Mouse (Mus musculus): ENCODE measurements around the gene Bhlhe23. TPM values are rescaled to one million over a fixed set of nuclear protein-coding genes. Genes with fewer than 3 reads are reported as not detected.
A peak's percentile ranks its signal among the peaks of the same experiment; 100 is the strongest.

Bhlhe23 gene
- polyA plus RNA-seq, 1 experiment from 2014 or later = 0.73 TPM

- Histone ChIP-seq H3K36me3 (no peaks in the 10 kb centered on the region), H3K4me2 (no peak overlapping the region), H3K27me3 (no peaks in the 10 kb centered on the region), H3K27ac (replicated peaks) (no peak overlapping the region), H3K9ac (no peak overlapping the region), H3K4me1 (replicated peaks) (no peaks in the 10 kb centered on the region), H3K9me3 (no peaks in the 10 kb centered on the region), H3K4me3 (no peak overlapping the region)
- ATAC-seq (ENCODE audit: low FRiP score, low read depth) = no peak
- WGBS = 32% methylated on average over 3 of the region's 3 CpGs
Measured at GRCm38 (mm10) chr2:180740349-180740748, 36.4 kb downstream of the Bhlhe23 start.

GRCm38 (mm10) chr2:180737984-180738383, 38.7 kb downstream of the Bhlhe23 start:
- Histone ChIP-seq H3K9ac (no peak overlapping the region), H3K27me3 (no peaks in the 10 kb centered on the region), H3K27ac (replicated peaks) (no peak overlapping the region), H3K4me2 (no peak overlapping the region), H3K9me3 (no peaks in the 10 kb centered on the region), H3K4me1 (replicated peaks) (no peaks in the 10 kb centered on the region), H3K36me3 (no peaks in the 10 kb centered on the region), H3K4me3 (no peak overlapping the region)
- WGBS = 72% methylated on average over 2 of the region's 2 CpGs
- ATAC-seq (ENCODE audit: low FRiP score, low read depth) = no peak

DNA sequence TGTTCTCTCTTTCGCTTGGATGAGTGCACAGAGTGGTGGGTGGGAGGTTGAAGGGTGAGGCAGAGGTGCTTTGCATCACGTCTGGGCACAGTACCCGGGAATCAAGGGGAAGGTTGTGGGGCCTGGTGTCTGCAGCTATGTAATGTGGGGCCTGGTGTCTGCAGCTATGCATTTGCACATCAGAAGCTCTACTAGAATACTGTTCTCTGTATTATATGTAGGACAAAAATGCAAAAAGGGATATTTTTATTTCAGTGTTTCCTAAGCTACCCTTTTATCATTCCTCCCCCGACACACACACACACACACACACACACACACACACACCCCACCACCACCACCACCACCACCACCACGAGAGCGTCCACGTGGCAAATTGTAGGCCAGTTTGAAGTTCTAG, 41.5 kb downstream of the Bhlhe23 start:
- Histone ChIP-seq H3K27me3 (no peaks in the 10 kb centered on the region), H3K9ac (no peak overlapping the region), H3K9me3 (no peaks in the 10 kb centered on the region), H3K36me3 (no peaks in the 10 kb centered on the region), H3K4me3 (no peak overlapping the region), H3K4me1 (replicated peaks) (no peaks in the 10 kb centered on the region), H3K27ac (replicated peaks) (no peak overlapping the region), H3K4me2 (no peak overlapping the region)
- no peak for ATAC-seq (ENCODE audit: low FRiP score, low read depth)
- WGBS = 85% methylated on average over 7 of the region's 7 CpGs

GRCm38 (mm10) chr2:180731984-180732383, 44.7 kb downstream of the Bhlhe23 start:
- Histone ChIP-seq H3K9me3 (no peaks in the 10 kb centered on the region), H3K4me1 (replicated peaks) (no peaks in the 10 kb centered on the region), H3K4me3 (no peak overlapping the region), H3K27ac (replicated peaks) (no peak overlapping the region), H3K4me2 (no peak overlapping the region), H3K9ac (no peak overlapping the region), H3K27me3 (no peaks in the 10 kb centered on the region), H3K36me3 (no peaks in the 10 kb centered on the region)
- 77% methylated on average over 6 of the region's 6 CpGs for WGBS
- no peak for ATAC-seq (ENCODE audit: low FRiP score, low read depth)

GRCm38 (mm10) chr2:180731036-180731435, 45.7 kb downstream of the Bhlhe23 start:
- no peaks in the 10 kb centered on the region for H3K36me3 ChIP-seq
- no peak for ATAC-seq (ENCODE audit: low FRiP score, low read depth)
- 78% methylated on average over 3 of the region's 3 CpGs for WGBS

DNA sequence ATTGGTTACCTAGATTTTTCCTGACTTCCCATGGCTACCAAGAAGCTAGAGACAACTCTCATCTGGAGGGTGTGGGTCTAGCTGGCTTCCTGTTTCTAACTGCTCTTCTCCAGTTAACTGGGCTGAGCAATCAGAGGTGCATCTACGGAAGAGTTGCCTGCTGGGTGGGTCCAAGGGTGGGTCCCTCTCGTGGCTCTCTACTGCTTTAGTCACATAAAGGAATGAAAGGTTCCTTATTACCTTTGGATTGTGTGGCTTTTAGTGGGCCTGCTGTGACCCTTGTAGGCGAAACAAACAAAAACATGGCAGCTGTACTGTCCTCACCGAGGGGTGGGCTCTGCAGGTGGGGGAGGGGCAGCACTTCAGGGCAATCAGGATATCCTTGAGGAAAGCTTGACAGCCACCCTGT, 49.1 kb downstream of the Bhlhe23 start:
- peaks cover 14% of the 10 kb centered on the region for H3K36me3 ChIP-seq
- no peak overlapping the region for H3K4me3 ChIP-seq
- peaks cover 3% of the 10 kb centered on the region; the same call in 1 of the 2 replicates for H3K27me3 ChIP-seq
- no peak overlapping the region for H3K27ac ChIP-seq (replicated peaks)
- 63% methylated on average over 4 of the region's 4 CpGs for WGBS
- no peak overlapping the region for H3K4me2 ChIP-seq
- no peak overlapping the region for H3K9ac ChIP-seq
- ATAC-seq (ENCODE audit: low FRiP score, low read depth) = no peak
- H3K4me1 ChIP-seq (replicated peaks) = peaks cover 6% of the 10 kb centered on the region
- H3K9me3 ChIP-seq = no peaks in the 10 kb centered on the region

More at GRCm38 (mm10) chr2:180731036-180731435, 45.7 kb downstream of the Bhlhe23 start:
- Histone ChIP-seq H3K4me2 (no peak overlapping the region), H3K27ac (replicated peaks) (no peak overlapping the region), H3K4me3 (no peak overlapping the region), H3K4me1 (replicated peaks) (no peaks in the 10 kb centered on the region), H3K9me3 (no peaks in the 10 kb centered on the region), H3K27me3 (no peaks in the 10 kb centered on the region), H3K9ac (no peak overlapping the region)

DNA sequence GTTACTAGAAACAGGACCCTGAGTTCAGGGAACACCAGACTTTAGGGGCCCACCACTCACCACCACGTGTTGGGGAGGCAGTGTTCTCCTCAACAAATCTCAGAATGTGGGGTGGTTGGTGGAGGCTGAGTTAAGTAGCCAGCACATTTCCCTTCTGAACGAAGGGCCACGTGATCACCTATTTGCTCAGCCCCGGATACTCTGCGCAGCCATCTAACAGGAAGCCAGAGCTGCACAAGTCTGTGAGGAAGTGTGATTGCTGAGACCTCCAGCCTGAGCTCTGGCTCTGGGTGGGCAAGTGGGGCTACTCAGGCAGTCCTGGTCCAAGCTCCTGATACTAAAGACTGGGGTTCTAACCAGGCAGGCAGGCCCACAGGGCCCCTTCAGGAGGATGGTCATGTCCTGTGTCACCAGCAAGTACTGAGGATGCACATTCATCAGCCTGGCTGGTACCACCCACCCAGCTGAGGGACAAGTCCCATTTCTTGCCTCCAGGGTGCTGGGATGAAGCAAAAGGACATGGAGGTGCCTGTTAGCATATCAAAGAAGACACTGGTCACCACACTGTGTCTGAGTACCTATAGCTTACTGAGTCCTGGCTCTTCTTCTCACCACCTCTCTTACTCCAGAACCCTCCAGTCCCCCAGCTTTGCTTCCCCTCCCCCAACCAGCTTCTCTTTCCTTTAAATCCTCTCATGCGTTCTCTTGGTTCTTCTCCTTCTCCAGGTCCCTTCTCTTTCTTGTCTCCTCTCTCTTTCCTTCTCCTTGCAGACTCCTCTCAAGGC, 49.9 kb downstream of the Bhlhe23 start:
- Histone ChIP-seq H3K9ac (no peak overlapping the region), H3K4me3 (no peak overlapping the region), H3K36me3 (peaks cover 22% of the 10 kb centered on the region), H3K9me3 (no peaks in the 10 kb centered on the region), H3K27me3 (peaks cover 3% of the 10 kb centered on the region; the same call in 1 of the 2 replicates), H3K4me2 (no peak overlapping the region), H3K4me1 (replicated peaks) (peaks cover 6% of the 10 kb centered on the region), H3K27ac (replicated peaks) (no peak overlapping the region)
- 76% methylated on average over 6 of the region's 6 CpGs for WGBS
- no peak for ATAC-seq (ENCODE audit: low FRiP score, low read depth)

DNA sequence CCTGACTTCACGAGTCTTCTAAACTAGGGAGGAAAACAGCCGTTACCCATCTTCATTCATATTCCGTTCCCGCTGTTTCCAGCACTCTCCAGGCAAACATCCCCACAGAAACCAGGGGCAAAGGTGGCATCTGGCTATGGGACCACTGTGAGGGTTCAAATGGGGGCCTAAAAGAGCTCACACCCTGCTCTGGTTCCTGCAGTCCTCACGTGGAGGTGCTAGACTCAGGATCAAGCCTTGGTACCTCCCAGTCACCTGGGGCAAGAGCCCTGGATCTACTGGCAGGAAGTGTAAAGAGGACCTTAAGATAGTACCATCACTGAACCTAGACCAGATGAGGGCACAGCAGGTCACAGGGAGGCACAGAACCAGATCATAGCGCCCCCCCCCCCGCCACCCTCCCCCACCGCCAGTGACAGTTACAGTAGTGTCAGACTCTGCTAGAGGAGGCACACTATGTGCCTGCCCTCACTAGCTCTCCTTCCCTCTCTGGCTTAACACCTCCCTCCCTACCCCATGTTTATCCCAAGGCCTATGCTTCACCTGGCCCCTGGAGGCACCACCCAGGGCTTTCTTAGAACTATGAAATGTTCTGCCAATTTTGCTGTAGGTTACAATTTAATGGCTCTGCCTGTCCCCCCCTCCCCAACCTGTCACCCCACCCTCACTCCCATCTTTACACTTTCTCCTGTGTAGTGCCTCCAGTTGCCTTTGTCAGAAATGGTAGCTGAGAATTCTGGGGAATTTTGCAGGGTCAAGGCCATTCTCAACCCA, 50.7 kb downstream of the Bhlhe23 start:
- Histone ChIP-seq H3K9ac (no peak overlapping the region), H3K36me3 (peaks cover 30% of the 10 kb centered on the region), H3K4me1 (replicated peaks) (peaks cover 6% of the 10 kb centered on the region), H3K27me3 (peaks cover 3% of the 10 kb centered on the region; the same call in 1 of the 2 replicates), H3K4me2 (no peak overlapping the region), H3K27ac (replicated peaks) (no peak overlapping the region), H3K4me3 (no peak overlapping the region), H3K9me3 (no peaks in the 10 kb centered on the region)
- WGBS = 32% methylated on average over 8 of the region's 8 CpGs
- no peak for ATAC-seq (ENCODE audit: low FRiP score, low read depth)

GRCm38 (mm10) chr2:180725414-180725778, 51.3 kb downstream of the Bhlhe23 start:
- 4% methylated on average over 6 of the region's 6 CpGs for WGBS
- Histone ChIP-seq H3K9ac (no peak overlapping the region), H3K4me2 (peak overlapping the region; percentile 23; the same call in 1 of the 2 replicates), H3K27me3 (peaks cover 3% of the 10 kb centered on the region; the same call in 1 of the 2 replicates), H3K36me3 (peaks cover 36% of the 10 kb centered on the region), H3K27ac (replicated peaks) (no peak overlapping the region), H3K4me3 (no peak overlapping the region), H3K4me1 (replicated peaks) (peaks cover 6% of the 10 kb centered on the region), H3K9me3 (no peaks in the 10 kb centered on the region)
- ATAC-seq (ENCODE audit: low FRiP score, low read depth) = no peak

DNA sequence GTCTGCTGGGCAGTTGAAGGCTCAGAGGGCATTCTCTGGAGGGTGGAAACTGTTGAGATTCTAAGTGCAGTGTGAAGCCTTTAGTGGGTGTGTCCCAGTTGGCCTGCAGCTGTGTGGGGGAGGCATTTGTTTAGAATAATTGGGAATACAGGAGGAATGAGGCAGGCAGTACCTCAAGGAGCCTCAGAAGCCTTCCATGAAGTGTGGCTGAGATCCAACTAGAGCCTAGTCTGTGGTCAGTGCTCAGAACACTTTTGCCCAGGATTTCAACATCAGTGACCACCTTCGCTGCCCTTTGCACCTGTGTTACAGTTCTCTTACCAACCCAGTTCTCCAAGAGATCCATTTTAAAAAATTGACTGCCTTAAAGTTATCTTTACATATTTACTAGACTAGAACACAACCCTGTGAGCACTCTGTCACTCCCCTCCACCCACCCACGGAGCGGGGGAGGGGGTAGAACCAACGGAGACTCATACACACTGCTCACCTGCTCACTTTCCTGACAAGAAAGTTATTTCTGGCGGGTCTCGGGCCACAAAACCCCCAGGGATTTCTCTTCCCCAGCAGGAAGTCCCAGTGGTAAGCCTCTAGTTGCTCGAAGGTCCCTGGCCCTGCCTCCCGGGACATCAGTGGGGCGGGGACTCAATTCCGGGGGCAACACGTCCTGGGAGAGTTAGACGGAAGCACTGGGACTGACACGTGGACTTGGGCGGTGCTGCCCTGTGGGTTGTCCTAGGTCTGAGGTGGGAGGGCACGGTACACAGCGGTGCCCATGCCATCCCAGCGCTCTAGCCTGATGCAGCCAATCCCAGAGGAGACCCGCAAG, 51.9 kb downstream of the Bhlhe23 start, which contains the start of gene Slc17a9:
Gene Slc17a9, plus strand, starts transcription at position 679 of the 829 bp plus-strand sequence.
- Histone ChIP-seq H3K27ac (replicated peaks) (no peak within 1 kb of the TSS), H3K4me3 (no peak within 1 kb of the TSS), H3K27me3 (peaks cover 3% of the 10 kb centered on the region; the same call in 1 of the 2 replicates), H3K9me3 (no peaks in the 10 kb centered on the region), H3K36me3 (peaks cover 41% of the 10 kb centered on the region), H3K4me2 (peak within 1 kb of the TSS; percentile 23; the same call in 1 of the 2 replicates), H3K9ac (no peak within 1 kb of the TSS), H3K4me1 (replicated peaks) (peaks cover 6% of the 10 kb centered on the region)
- ATAC-seq (ENCODE audit: low FRiP score, low read depth) = 0 out of 2 replicates have a peak, but pooled peaks have one; percentile 17
- WGBS = 7% methylated on average over 18 of the region's 18 CpGs
